Mouse (Mus musculus): Measurements from ENCODE around the gene Gbp2. TPM values are rescaled to one million over a fixed set of nuclear protein-coding genes. Genes with fewer than 3 reads are reported as not detected.

The Gbp2 gene
- 0.16 and 0.54 TPM in 2 replicates for polyA plus RNA-seq (2014; fragmentation: Nextera tagmentation; extraction: Ambion mirVana)

DNA sequence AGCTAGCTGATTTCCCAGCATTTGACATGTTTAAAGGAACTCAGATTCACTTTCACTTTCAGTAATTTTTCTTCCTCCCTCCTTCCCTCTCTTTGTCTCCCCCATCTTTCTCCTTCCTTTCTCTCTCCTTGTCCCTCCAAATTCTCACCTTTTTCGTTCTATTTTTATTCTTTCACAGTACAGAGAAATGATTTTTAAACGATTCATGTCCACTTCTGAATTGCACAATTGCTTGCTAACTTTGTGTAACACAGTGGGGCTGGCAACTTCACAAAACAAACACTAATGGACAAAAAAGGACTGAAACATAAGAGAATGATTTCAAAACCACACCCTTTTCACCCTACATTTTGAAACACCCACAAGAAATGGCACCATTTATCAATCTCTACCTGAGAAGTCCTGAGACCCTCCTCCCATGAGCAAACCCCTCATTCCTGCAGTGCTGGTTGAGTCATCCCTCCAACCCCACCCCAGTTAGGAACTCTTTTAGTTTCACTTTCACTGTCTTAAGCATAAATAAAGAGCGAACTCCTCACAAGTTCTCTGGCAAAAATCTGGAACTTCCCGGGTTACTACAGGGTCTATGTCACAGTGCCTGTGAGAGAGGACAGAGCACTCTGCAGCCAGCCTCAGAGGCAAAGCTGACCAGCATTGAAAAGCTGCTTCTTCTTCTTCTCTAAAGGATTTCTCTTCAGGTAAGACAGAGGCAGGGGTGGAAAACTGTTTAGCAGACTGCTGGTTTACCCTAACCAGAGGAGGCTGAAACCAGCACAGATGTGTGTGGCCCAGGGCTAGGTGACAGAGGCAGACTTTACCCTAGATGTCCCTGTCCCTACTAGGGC, at the start of gene Gbp2:
Gbp2 (plus strand) TSS at position 492 of the 845 bp plus-strand sequence.
- no peaks in the 10 kb centered on the region for H3K27me3 ChIP-seq (ENCODE audit: control insufficient read depth, insufficient read depth, low read length)
- no peaks in the 10 kb centered on the region for H3K9me3 ChIP-seq (ENCODE audit: control insufficient read depth, low read length)
- H3K27ac ChIP-seq (ENCODE audit: low read depth, low read length): no peak within 1 kb of the TSS
- H3K4me3 ChIP-seq (ENCODE audit: low read depth, low read length): no peak within 1 kb of the TSS
- WGBS: 72% methylated on average over 4 of the region's 4 CpGs
- H3K4me1 ChIP-seq (ENCODE audit: control insufficient read depth, insufficient read depth, low read length): no peaks in the 10 kb centered on the region
- no peaks in the 10 kb centered on the region for H3K36me3 ChIP-seq (ENCODE audit: control insufficient read depth, insufficient read depth, low read length)
- no peak within 1 kb of the TSS for H3K4me2 ChIP-seq (ENCODE audit: low read depth, low read length)
- ATAC-seq (ENCODE audit: low read depth): no peak
- H3K9ac ChIP-seq (replicated peaks; ENCODE audit: low read depth, low read length): no peak within 1 kb of the TSS

DNA sequence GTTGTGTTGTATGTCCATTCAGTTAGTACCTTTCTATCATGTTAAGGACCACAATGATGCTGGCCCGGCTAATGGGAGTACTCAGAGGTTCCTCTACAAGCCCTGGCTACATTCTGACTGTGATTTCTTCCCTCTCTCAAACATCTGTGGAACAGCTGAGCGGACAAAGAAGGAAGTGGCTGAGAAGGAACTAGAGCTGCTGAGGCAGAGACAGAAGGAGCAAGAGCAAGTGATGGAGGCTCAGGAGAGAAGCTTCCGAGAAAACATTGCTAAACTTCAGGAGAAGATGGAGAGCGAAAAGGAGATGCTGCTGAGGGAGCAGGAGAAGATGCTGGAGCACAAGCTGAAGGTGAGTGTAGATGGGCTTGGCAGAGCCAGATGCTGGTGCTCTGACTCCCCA, 49.7 kb upstream of the Gbp2 start:
- Histone ChIP-seq H3K4me2 (ENCODE audit: low read depth, low read length) (no peak overlapping the region), H3K4me3 (ENCODE audit: low read depth, low read length) (no peak overlapping the region), H3K9ac (replicated peaks; ENCODE audit: low read depth, low read length) (no peak overlapping the region), H3K27ac (ENCODE audit: low read depth, low read length) (no peak overlapping the region), H3K4me1 (ENCODE audit: control insufficient read depth, insufficient read depth, low read length) (no peaks in the 10 kb centered on the region), H3K27me3 (ENCODE audit: control insufficient read depth, insufficient read depth, low read length) (no peaks in the 10 kb centered on the region), H3K9me3 (ENCODE audit: control insufficient read depth, low read length) (no peaks in the 10 kb centered on the region), H3K36me3 (ENCODE audit: control insufficient read depth, insufficient read depth, low read length) (no peaks in the 10 kb centered on the region)
- no peak for ATAC-seq (ENCODE audit: low read depth)
- WGBS: 88% methylated on average over 4 of the region's 4 CpGs

DNA sequence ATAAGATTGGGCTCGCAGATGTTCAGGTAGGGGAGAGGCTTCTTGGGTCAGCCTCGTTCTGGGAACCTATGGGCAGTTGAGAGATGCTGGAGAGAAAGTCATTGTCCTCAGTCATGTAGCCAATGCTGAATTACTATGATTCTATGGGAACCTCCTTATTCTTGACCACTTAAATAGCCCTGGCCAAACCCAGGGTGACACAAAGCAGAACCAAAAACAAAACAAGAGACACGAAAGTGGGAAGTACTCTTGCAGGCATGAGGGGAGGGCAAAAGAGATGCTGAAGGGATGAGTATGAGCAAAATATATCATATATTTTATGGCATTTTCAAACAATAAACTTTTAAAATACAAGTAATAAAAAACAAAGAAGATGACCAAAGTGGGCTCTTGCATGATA, 43.3 kb upstream of the Gbp2 start:
- Histone ChIP-seq H3K4me1 (ENCODE audit: control insufficient read depth, insufficient read depth, low read length) (no peaks in the 10 kb centered on the region), H3K27me3 (ENCODE audit: control insufficient read depth, insufficient read depth, low read length) (no peaks in the 10 kb centered on the region), H3K4me3 (ENCODE audit: low read depth, low read length) (no peak overlapping the region), H3K27ac (ENCODE audit: low read depth, low read length) (no peak overlapping the region), H3K4me2 (ENCODE audit: low read depth, low read length) (no peak overlapping the region), H3K9me3 (ENCODE audit: control insufficient read depth, low read length) (no peaks in the 10 kb centered on the region), H3K36me3 (ENCODE audit: control insufficient read depth, insufficient read depth, low read length) (no peaks in the 10 kb centered on the region), H3K9ac (replicated peaks; ENCODE audit: low read depth, low read length) (no peak overlapping the region)
- no peak for ATAC-seq (ENCODE audit: low read depth)
- WGBS: 87% methylated on average over 3 of the region's 3 CpGs

GRCm38 (mm10) chr3:142578342-142578741, 42.1 kb upstream of the Gbp2 start:
- no peak for ATAC-seq (ENCODE audit: low read depth)
- no peaks in the 10 kb centered on the region for H3K4me1 ChIP-seq (ENCODE audit: control insufficient read depth, insufficient read depth, low read length)
- no peaks in the 10 kb centered on the region for H3K36me3 ChIP-seq (ENCODE audit: control insufficient read depth, insufficient read depth, low read length)
- H3K9ac ChIP-seq (replicated peaks; ENCODE audit: low read depth, low read length): no peak overlapping the region
- H3K4me3 ChIP-seq (ENCODE audit: low read depth, low read length): no peak overlapping the region
- H3K27ac ChIP-seq (ENCODE audit: low read depth, low read length): no peak overlapping the region
- no peak overlapping the region for H3K4me2 ChIP-seq (ENCODE audit: low read depth, low read length)
- 89% methylated on average over 4 of the region's 4 CpGs for WGBS
- no peaks in the 10 kb centered on the region for H3K9me3 ChIP-seq (ENCODE audit: control insufficient read depth, low read length)
- H3K27me3 ChIP-seq (ENCODE audit: control insufficient read depth, insufficient read depth, low read length): no peaks in the 10 kb centered on the region

- WGBS: 89% methylated on average over 4 of the region's 4 CpGs
- no peak for ATAC-seq (ENCODE audit: low read depth)
- no peak overlapping the region for H3K9ac ChIP-seq (replicated peaks; ENCODE audit: low read depth, low read length)
- H3K4me1 ChIP-seq (ENCODE audit: control insufficient read depth, insufficient read depth, low read length): no peaks in the 10 kb centered on the region
- H3K27me3 ChIP-seq (ENCODE audit: control insufficient read depth, insufficient read depth, low read length): no peaks in the 10 kb centered on the region
- H3K4me3 ChIP-seq (ENCODE audit: low read depth, low read length): no peak overlapping the region
- no peak overlapping the region for H3K27ac ChIP-seq (ENCODE audit: low read depth, low read length)
- no peaks in the 10 kb centered on the region for H3K36me3 ChIP-seq (ENCODE audit: control insufficient read depth, insufficient read depth, low read length)
- no peak overlapping the region for H3K4me2 ChIP-seq (ENCODE audit: low read depth, low read length)
- H3K9me3 ChIP-seq (ENCODE audit: control insufficient read depth, low read length): no peaks in the 10 kb centered on the region
These were observed 37.3 kb upstream of the Gbp2 start for GRCm38 (mm10) chr3:142583067-142583466.

DNA sequence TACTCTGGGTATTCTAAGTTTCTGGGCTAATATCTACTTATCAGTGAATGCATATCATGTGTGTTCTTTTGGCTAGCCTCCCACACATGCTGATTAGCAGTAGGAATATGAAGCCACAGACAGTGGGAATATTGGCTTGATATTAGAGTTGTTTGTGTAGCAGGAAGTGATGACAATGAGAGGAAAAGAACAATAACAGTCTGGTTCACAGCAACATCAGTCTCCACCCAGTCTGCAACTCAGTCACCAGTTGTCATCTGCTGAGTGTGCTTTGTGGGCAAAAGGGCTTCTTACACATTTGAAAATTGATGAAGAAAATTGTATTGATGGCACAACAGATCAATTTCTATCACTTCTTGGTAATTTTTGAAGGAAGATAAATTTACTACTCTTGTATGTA, 33.0 kb upstream of the Gbp2 start:
- Histone ChIP-seq H3K27ac (ENCODE audit: low read depth, low read length) (no peak overlapping the region), H3K9me3 (ENCODE audit: control insufficient read depth, low read length) (no peaks in the 10 kb centered on the region), H3K4me3 (ENCODE audit: low read depth, low read length) (no peak overlapping the region), H3K36me3 (ENCODE audit: control insufficient read depth, insufficient read depth, low read length) (no peaks in the 10 kb centered on the region), H3K27me3 (ENCODE audit: control insufficient read depth, insufficient read depth, low read length) (no peaks in the 10 kb centered on the region), H3K9ac (replicated peaks; ENCODE audit: low read depth, low read length) (no peak overlapping the region), H3K4me2 (ENCODE audit: low read depth, low read length) (no peak overlapping the region), H3K4me1 (ENCODE audit: control insufficient read depth, insufficient read depth, low read length) (no peaks in the 10 kb centered on the region)
- no peak for ATAC-seq (ENCODE audit: low read depth)

DNA sequence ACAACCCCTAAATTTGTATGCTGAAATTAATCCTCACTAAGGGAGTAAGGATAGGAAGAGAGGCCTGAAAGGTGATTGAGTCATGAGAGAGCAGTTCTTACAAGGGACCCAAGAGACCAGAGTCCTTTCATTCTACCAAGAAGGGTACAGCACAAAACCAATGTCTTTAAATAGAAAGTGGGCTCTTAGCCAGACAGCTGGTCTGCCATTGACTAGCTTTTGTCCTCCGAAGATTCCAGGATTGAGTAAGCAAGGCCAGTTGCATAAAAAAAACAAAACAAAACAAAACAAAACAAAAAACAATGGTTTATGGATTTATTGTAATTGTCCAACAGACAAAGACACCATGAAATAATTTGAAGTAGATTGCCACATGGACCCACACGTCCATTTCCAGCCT, 31.5 kb upstream of the Gbp2 start:
- WGBS: 68% methylated on average over 2 of the region's 2 CpGs
- no peaks in the 10 kb centered on the region for H3K9me3 ChIP-seq (ENCODE audit: control insufficient read depth, low read length)
- H3K4me2 ChIP-seq (ENCODE audit: low read depth, low read length): no peak overlapping the region
- H3K4me1 ChIP-seq (ENCODE audit: control insufficient read depth, insufficient read depth, low read length): no peaks in the 10 kb centered on the region
- no peak overlapping the region for H3K9ac ChIP-seq (replicated peaks; ENCODE audit: low read depth, low read length)
- H3K36me3 ChIP-seq (ENCODE audit: control insufficient read depth, insufficient read depth, low read length): no peaks in the 10 kb centered on the region
- H3K4me3 ChIP-seq (ENCODE audit: low read depth, low read length): no peak overlapping the region
- no peak for ATAC-seq (ENCODE audit: low read depth)
- H3K27ac ChIP-seq (ENCODE audit: low read depth, low read length): no peak overlapping the region
- no peaks in the 10 kb centered on the region for H3K27me3 ChIP-seq (ENCODE audit: control insufficient read depth, insufficient read depth, low read length)

GRCm38 (mm10) chr3:142590431-142591067, 29.9 kb upstream of the Gbp2 start:
- H3K4me1 ChIP-seq (ENCODE audit: control insufficient read depth, insufficient read depth, low read length): no peaks in the 10 kb centered on the region
- ATAC-seq (ENCODE audit: low read depth): no peak
- H3K9ac ChIP-seq (replicated peaks; ENCODE audit: low read depth, low read length): no peak overlapping the region
- H3K9me3 ChIP-seq (ENCODE audit: control insufficient read depth, low read length): no peaks in the 10 kb centered on the region
- H3K36me3 ChIP-seq (ENCODE audit: control insufficient read depth, insufficient read depth, low read length): no peaks in the 10 kb centered on the region
- no peak overlapping the region for H3K4me2 ChIP-seq (ENCODE audit: low read depth, low read length)
- no peaks in the 10 kb centered on the region for H3K27me3 ChIP-seq (ENCODE audit: control insufficient read depth, insufficient read depth, low read length)
- WGBS: 87% methylated on average over 4 of the region's 4 CpGs
- H3K27ac ChIP-seq (ENCODE audit: low read depth, low read length): no peak overlapping the region
- H3K4me3 ChIP-seq (ENCODE audit: low read depth, low read length): no peak overlapping the region

- H3K36me3 ChIP-seq (ENCODE audit: control insufficient read depth, insufficient read depth, low read length): no peaks in the 10 kb centered on the region
- ATAC-seq (ENCODE audit: low read depth): no peak
- no peak within 1 kb of the TSS for H3K4me2 ChIP-seq (ENCODE audit: low read depth, low read length)
- no peak within 1 kb of the TSS for H3K27ac ChIP-seq (ENCODE audit: low read depth, low read length)
- 87% methylated on average over 1 of the region's 1 CpGs for WGBS
- no peak within 1 kb of the TSS for H3K9ac ChIP-seq (replicated peaks; ENCODE audit: low read depth, low read length)
- H3K4me3 ChIP-seq (ENCODE audit: low read depth, low read length): no peak within 1 kb of the TSS
- no peaks in the 10 kb centered on the region for H3K27me3 ChIP-seq (ENCODE audit: control insufficient read depth, insufficient read depth, low read length)
- H3K4me1 ChIP-seq (ENCODE audit: control insufficient read depth, insufficient read depth, low read length): no peaks in the 10 kb centered on the region
- H3K9me3 ChIP-seq (ENCODE audit: control insufficient read depth, low read length): no peaks in the 10 kb centered on the region
These were observed 25.9 kb upstream of the Gbp2 start, which contains the start of gene Gbp2b for GRCm38 (mm10) chr3:142594547-142594946. TSS of gene Gbp2b (plus strand) at chr3:142594847.
